Mouse (Mus musculus): Measurements from ENCODE around the gene Pea15a.

Gene Pea15a

GRCm38 (mm10) chr1:172204814-172205740 lies 1.5 kb downstream of the Pea15a start:
- DNase-seq, result no peak

DNA sequence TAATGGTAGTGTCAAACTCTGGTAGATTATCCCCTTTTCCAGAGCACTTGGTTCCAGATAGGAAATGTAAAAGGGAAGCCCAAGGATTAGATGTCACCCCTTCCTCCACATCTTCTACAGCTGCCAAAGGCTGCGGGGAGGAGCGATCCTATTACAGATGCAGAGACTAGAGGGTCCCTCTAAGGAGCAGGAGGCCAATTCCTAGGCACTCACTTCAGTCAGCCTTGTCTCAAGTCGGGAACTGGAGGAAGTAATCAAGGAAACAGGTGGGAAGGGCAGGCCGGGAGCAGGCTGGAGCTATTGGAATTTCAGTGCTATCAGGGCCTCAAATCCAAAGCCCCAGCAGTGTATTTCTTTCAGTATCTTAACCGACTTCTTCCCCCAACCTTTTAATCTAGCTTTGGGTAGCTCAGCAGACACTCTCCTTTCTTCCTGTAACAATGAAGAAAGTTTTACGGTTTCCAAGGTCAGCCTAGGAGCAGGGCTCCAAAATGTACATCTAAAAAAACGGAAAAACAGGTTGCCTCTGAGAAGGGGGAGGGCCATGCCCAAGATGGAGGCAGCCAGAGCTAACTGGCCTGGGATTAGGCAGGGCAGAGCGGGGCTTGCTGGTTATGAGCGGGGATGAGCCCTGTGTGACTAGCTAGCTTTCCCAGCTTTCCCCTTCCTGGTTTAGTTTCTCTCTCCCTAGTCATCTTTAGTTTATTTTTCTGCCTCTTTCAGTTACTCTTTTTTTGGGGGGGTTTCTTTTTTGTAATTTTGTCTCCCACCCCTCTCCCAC lies 2.4 kb downstream of the Pea15a start:
- DNase-seq, result no peak

GRCm38 (mm10) chr1:172203566-172203965 lies 3.0 kb downstream of the Pea15a start:
- DNase-seq, result peak; percentile 25

- no peak for DNase-seq
Observed at GRCm38 (mm10) chr1:172202894-172203522, 3.6 kb downstream of the Pea15a start.

DNA sequence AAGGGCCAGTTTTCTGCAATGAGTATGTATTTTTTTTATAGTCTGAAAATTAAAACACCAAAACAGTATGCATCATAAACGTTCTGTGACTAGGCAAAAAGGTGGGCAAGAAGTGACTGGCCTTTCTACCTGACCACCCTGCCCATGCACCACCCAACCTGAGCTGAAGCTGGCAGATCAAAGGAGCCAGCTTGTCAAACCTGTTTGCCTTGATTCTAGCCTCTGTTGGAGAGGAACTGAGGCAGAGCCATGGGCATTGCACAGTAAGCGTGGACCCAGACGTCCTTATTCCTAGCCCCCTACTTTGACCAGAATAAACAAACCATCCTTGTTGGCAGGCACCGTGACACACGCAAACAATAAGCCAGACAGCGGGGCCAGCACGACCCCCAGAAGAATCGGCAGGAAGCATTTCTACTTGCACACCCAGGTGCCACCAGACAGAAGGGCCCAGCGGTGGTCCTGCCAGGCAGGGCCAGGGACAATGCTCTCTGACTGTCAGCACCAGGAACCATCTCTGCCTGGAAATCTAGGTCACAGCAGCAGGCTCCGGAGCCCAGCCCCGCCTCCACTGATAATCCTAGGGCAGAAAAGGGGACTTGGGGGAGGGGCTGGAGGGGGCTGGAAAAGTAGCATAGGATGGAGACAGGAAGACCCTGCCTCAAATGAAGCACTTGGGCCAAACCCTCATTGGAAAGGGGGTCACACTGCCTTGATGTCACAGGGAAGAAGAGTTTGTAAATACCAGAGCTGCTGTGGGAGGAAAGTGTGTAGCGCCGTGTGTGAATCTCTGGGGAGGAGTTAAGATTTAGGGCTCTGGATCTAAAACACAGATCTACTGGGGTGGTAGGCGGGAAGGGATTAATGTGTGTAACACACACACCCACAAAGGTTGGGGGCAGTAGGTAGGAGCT lies 4.4 kb downstream of the Pea15a start:
- DNase-seq, result no peak

GRCm38 (mm10) chr1:172200871-172201447 lies 5.6 kb downstream of the Pea15a start:
- DNase-seq, result no peak

DNA sequence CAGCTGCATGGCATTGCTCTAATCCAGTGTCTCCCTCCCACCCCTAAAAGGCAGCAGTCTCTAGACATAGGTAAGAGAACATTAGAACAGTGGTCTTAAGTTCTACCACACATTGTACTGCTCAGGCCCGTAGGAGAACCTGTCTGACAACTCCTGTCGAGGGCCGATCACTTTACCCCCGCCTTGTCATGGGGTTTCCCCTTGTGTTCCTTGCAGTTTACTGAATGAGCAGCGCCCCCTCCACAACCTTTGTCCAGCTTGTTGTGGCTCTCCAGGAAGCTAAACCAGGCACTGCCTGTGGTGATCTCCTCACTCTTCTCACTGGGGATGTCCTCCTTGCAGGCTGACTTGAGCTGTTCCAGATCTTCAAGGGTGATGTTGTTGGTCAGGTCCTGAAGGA lies 6.4 kb downstream of the Pea15a start:
- peak; percentile 54 for DNase-seq

DNA sequence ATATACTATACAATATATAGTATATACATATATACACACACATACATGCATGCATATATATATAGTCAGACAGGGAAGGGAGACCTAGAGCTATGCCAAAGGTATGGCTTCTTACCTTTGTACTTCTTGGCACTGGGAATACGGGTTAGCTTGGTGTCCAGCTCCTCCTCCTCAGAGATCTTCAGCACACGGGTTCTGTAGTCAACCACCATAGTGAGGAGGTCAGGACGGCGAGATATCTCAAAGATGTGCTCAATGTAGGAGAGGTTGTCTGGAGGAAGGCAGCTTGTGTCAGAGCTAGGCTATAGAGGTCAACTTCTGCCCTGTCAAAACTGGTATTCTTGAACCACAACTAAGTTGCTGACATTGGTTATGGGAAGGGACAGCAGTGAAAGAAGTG lies 7.6 kb downstream of the Pea15a start:
- no peak for DNase-seq

GRCm38 (mm10) chr1:172198316-172198715 lies 8.3 kb downstream of the Pea15a start:
- no peak for DNase-seq

GRCm38 (mm10) chr1:172197851-172198250 lies 8.8 kb downstream of the Pea15a start:
- no peak for DNase-seq

- DNase-seq, result no peak
Observed at GRCm38 (mm10) chr1:172197146-172197545, 9.5 kb downstream of the Pea15a start.

- DNase-seq, result no peak
Observed at GRCm38 (mm10) chr1:172194435-172194834, 12.2 kb downstream of the Pea15a start.

- DNase-seq, result no peak
Observed at GRCm38 (mm10) chr1:172192217-172192616, 14.4 kb downstream of the Pea15a start.

DNA sequence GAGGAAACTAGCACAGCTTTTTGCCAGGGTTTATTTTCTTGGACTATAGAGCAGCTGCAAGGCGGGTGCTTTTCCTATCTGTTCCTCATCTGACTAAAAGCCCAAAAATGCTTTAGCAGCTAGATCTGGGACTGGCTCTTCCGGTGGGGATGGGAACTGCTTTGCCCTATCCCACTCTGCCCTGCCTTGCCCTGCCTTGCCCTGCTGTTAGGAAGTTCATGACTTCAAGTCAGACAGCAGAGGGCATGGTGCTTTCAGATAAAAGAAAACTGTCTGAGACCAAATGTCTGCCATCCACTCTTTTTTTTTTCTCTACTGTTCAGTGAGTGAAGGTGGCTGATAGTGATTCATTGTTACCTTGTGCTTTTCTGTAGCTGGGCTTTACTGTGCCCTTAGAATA lies 15.0 kb downstream of the Pea15a start:
- no peak for DNase-seq

DNA sequence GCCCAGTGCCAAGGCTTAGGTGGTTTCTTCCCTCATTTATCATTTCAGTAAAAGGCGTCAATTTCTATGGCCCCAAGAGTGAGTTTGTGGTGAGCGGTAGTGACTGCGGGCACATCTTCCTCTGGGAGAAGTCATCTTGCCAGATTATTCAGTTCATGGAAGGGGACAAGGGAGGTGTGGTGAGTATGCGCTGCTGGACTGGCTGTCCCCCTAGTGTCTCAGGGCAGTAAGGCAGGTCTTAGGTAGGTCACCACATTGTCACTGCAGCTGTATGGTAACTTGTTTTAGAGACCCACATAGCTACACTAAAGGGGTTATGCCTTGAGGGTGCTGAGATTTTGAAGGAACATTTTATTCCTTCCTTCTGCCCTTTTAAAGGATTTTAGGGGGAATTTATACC lies 17.7 kb downstream of the Pea15a start:
- peak; percentile 20 for DNase-seq

GRCm38 (mm10) chr1:172186401-172187289 lies 20.0 kb downstream of the Pea15a start:
- DNase-seq, result no peak

DNA sequence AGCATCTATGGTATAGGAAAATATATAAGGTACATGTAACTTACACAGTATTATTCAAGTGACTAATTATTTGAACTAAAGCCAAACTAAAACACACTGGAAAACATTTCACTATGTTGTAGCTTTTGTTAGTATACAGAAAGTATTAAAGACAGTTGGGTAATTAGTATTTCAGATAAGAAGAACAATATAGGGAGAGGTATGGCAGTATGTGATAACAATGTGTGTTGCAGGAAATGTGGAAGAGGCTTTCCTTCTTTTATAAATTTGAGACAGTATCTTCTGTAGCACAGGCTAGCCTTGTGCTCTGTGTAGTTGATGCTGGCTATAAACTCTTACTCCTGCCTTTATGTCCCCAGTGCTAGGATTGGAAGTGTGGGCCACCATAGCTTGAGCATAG lies 22.7 kb downstream of the Pea15a start:
- DNase-seq, result no peak

GRCm38 (mm10) chr1:172183056-172183455 lies 23.5 kb downstream of the Pea15a start:
- no peak for DNase-seq

GRCm38 (mm10) chr1:172181777-172182176 lies 24.8 kb downstream of the Pea15a start:
- DNase-seq, result no peak

DNA sequence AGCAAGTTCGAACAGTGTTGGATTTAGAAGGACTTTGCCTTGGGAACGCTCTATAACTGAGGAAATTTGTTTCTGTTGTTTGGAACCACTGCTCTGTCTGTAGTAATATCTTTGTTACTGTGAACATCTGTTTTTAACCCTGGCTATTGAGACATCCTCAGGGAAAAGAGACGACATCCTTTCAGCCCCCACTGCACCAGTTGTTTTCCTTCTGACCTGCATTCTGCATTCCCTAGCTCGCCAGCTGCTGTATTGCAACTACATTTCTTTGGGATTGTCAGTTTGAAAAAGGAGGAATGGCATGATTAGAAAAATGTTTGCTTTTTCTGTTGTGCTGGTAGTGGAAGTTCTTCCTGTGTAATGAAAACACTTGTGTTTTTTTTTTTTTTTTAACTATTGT lies 25.7 kb downstream of the Pea15a start:
- DNase-seq, result no peak

GRCm38 (mm10) chr1:172179102-172179501 lies 27.5 kb downstream of the Pea15a start:
- no peak for DNase-seq
